Mouse (Mus musculus) stomach, embryonic 15.5 days (tissue): ENCODE data around the gene Ntan1. TPM values are rescaled to one million over a fixed set of nuclear protein-coding genes. Genes with fewer than 3 reads are reported as not detected.
"Not testable (repeated sequence)": the region's sequence is repeated elsewhere in the genome, so short reads cannot be mapped to it uniquely, and the experiment has no call there.

Source experiments
- ATAC-seq: fragments of 200-750 bp; cut with Nextera tagmentation; 2 replicates; pipeline ENCODE4 v1.8.0; 2017; ENCODE audit warnings: low read depth, moderate number of reproducible peaks, moderate TSS enrichment; ENCODE audit not compliant: insufficient read depth, low FRiP score
- H3K27ac ChIP-seq: fragments of 300-500 bp; sonication (generic); 2 replicates; pipeline ENCODE4 v1.5.1; 2015; ENCODE audit warnings: mild to moderate bottlenecking, inconsistent platforms
- H3K27me3 ChIP-seq: fragments of 300-500 bp; sonication (generic); replicated peaks from 2 replicates; pipeline ENCODE4 v1.6.1; 2015; ENCODE audit warnings: inconsistent platforms
- H3K36me3 ChIP-seq: fragments of 300-500 bp; sonication (generic); 2 replicates; pipeline ENCODE4 v1.6.1; 2015; ENCODE audit warnings: inconsistent platforms
- H3K4me1 ChIP-seq: fragments of 300-500 bp; sonication (generic); 2 replicates; pipeline ENCODE4 v1.6.1; 2015; ENCODE audit warnings: inconsistent platforms
- H3K4me2 ChIP-seq: fragments of 300-500 bp; sonication (generic); 2 replicates; pipeline ENCODE4 v1.6.1; 2015; ENCODE audit warnings: mild to moderate bottlenecking, inconsistent platforms
- H3K4me3 ChIP-seq: fragments of 300-500 bp; sonication (generic); replicated peaks from 2 replicates; pipeline ENCODE4 v1.5.1; 2015; ENCODE audit warnings: inconsistent platforms
- H3K9ac ChIP-seq: fragments of 300-500 bp; sonication (generic); 2 replicates; pipeline ENCODE4 v1.6.1; 2015; ENCODE audit warnings: inconsistent platforms
- H3K9me3 ChIP-seq: fragments of 300-500 bp; sonication (generic); 2 replicates; pipeline ENCODE4 v1.6.1; 2016; ENCODE audit warnings: inconsistent platforms
- WGBS: fragments of 180-500 bp; shearing (Covaris S2); methylation state at CpG from one replicate; pipeline ENCODE4 v1.1.7; 2015; 5-methylcytosine and 5-hydroxymethylcytosine counted together
- polyA plus RNA-seq: library from polyadenylated mRNA; unstranded; fragments of >200 nt; fragmentation: Nextera tagmentation; extraction: Ambion mirVana; gene quantifications from 2 replicates; pipeline ENCODE4 v1.2.1, GENCODE M21; 2015

Ntan1 gene
- 160 and 174 TPM in 2 replicates for polyA plus RNA-seq

DNA sequence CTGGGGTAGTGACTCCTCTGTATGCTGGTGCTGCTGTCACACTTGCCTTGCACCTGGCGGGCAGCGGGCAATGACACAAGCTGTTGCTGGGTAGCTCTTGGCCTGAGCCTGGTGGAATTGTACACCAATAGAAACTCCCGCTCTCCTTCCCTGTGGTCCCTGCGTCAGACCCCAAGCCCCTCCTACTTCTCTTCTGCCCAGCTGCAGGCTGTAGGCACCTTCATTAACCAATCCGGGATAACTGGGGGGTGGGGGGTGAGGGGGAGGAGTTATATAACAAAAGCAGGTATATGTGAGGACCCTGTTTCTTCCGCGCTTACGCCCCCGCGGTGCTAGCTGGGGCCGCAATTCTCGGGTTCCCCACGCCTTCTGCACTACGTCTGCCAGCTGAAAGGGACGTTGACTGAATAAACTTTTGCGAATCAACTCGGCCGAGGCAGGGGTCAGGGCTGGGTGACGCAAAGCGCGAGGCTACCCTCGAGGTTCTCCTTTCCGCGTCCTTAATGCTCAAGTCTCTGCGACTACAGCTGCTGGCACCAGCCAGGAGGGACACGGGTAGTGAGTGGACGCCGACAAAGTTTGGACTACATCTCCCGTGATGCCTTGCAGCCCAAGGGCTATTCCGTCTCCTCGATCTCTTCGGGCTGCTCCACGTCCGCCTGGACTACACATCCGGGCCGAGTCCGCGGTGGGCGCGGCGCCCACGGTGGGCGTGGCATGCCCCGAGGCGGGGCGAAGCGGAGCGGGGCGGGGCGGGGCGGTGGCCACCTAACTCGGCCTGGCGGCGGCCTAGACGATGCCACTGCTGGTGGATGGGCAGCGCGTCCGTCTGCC lies at the start of gene Ntan1:
Ntan1 (plus strand) TSS at position 286 of the 834 bp plus-strand sequence.
- WGBS: under 1% methylated on average over 55 of the region's 58 CpGs

DNA sequence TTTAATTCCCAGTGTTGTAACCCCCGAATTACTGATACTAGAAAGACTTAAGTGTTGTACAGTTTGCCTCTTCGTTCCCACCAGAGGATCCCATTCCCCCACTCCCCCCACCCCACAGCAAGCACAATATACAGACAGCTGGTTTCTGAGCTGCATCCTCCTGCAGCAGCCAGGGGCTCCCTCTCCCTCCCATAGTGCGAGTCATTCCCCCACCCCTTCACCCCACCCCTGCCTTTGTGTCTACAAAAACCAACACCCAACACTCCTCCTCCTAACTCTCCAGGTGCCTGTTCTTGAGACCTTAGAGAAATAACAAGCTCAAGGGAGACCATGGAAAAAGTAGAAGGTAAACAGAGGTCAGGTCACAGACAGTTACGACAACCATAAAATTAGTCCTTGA lies 47.0 kb upstream of the Ntan1 start:
- 63% methylated on average over 4 of the region's 4 CpGs for WGBS
- H3K27me3 ChIP-seq, H3K4me3 ChIP-seq, H3K36me3 ChIP-seq, H3K27ac ChIP-seq, H3K9ac ChIP-seq, H3K4me1 ChIP-seq, H3K4me2 ChIP-seq, H3K9me3 ChIP-seq, ATAC-seq: not testable (repeated sequence)

More for the DNA sequence above, at the start of gene Ntan1:
- Histone ChIP-seq H3K4me1 (peaks cover 4% of the 10 kb centered on the region), H3K27me3 (no peaks in the 10 kb centered on the region), H3K4me2 (peak within 1 kb of the TSS; percentile 81), H3K4me3 (peak within 1 kb of the TSS; percentile 90), H3K27ac (peak within 1 kb of the TSS; percentile 99), H3K36me3 (no peaks in the 10 kb centered on the region), H3K9ac (peak within 1 kb of the TSS; percentile 90), H3K9me3 (no peaks in the 10 kb centered on the region)
- peak; percentile 94 for ATAC-seq

DNA sequence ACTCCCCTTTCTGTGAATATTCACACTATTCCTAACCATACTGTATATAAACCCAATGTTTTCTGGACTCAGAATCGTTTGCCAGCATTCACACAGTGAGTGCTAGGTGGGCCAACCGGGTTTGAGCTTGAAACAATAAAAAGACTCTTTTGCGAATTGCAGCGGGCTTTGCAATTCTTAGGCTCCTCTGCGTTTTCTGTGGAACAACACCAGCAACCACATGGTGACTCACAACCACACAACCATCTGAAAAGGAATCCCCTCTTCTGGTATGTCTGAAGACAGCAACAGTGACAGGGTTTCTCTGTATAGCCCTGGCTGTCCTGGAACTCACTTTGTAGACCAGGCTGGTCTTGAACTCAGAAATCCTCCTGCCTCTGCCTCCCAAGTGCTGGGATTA lies 46.6 kb upstream of the Ntan1 start:
- H3K27ac ChIP-seq, H3K4me3 ChIP-seq, H3K9ac ChIP-seq, H3K27me3 ChIP-seq, H3K9me3 ChIP-seq, H3K36me3 ChIP-seq, ATAC-seq, H3K4me1 ChIP-seq, H3K4me2 ChIP-seq: not testable (repeated sequence)
- 82% methylated on average over 5 of the region's 5 CpGs for WGBS

DNA sequence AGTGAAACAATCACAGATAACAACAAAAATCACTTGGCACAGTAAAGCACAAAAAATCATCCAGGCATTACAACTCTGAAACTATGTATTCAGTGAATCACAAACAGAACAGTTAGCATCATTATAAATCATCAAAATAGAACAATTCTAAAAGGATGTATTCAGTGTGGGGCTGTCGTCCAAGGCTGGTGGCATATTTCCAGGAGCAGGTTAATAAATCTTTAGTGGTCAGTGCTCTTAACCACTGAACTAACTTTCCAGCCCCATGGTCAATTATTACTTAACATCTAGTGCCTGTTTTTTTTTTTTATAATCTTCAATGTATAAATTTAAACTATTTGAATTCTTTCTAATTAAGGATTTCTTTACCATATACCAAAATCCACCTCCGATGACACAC lies 44.6 kb upstream of the Ntan1 start:
- H3K4me1 ChIP-seq, H3K27me3 ChIP-seq, H3K4me3 ChIP-seq, H3K27ac ChIP-seq, H3K4me2 ChIP-seq, H3K36me3 ChIP-seq, H3K9me3 ChIP-seq, ATAC-seq, H3K9ac ChIP-seq: not testable (repeated sequence)
- WGBS: 64% methylated on average over 2 of the region's 2 CpGs

DNA sequence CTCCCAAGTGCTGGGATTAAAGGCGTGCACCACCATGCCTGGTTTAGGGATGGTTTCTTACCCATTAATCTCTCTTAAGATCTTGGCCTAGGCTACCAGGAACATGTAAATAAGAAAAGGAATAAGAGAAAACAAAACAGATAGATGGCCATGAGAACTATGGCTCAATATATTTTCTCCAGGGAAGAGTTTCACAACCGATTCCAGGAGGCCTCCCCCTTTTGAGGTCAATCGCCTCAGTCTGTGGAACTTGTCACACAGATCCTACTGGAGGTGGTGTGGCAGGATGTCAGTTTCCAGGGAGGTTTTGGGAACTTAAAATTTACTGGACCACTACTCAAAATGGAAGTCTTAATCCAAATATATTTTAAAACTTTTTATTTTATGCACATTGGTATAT lies 44.0 kb upstream of the Ntan1 start:
- H3K9ac ChIP-seq, H3K36me3 ChIP-seq, H3K4me2 ChIP-seq, H3K27me3 ChIP-seq, ATAC-seq, H3K27ac ChIP-seq, H3K4me1 ChIP-seq, H3K4me3 ChIP-seq, H3K9me3 ChIP-seq: not testable (repeated sequence)
- WGBS: 87% methylated on average over 3 of the region's 3 CpGs

DNA sequence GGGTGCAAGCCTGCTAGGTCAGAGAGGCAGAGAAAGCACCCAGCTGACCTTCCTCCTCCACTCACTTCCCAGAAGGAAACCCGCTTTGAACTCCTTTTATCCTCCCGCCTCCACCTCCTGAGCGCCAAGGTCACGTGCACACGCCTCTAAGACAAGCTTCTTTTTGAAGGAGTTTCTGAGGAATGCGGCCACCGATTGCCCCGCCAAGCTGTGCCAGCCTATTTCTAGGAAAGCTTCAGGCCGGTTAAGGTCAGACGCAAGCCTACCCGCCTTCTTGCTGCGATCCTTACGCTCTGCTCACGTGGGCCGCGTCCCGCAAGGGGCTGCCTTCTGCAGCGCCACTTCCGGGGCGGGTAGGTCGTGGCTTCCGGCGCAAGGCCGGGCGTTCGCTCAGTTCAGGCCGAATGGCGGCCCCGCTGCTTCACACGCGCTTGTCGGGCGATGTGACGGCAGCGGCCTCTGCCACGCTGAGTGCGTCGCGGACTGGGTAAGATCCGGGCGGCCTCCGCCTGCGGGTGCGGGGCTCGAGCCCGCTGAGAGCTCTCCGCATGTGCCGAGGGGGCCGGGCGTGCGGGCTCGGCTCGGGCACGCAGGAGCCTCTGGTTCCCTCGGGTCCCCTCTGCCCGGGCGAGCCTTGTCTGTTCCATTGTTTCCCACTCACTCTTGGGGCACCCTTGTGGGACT lies 38.1 kb upstream of the Ntan1 start, which contains the start of gene Rrn3:
Rrn3 (plus strand) TSS at position 356 of the 684 bp plus-strand sequence.
- H3K27ac ChIP-seq: peak within 1 kb of the TSS; percentile 84
- peaks cover 12% of the 10 kb centered on the region for H3K4me1 ChIP-seq
- peak within 1 kb of the TSS; percentile 70 for H3K4me3 ChIP-seq
- peak within 1 kb of the TSS; percentile 75 for H3K4me2 ChIP-seq
- no peaks in the 10 kb centered on the region for H3K27me3 ChIP-seq
- peaks cover 9% of the 10 kb centered on the region for H3K36me3 ChIP-seq
- under 1% methylated on average over 57 of the region's 57 CpGs for WGBS
- H3K9ac ChIP-seq: peak within 1 kb of the TSS; percentile 86
- no peaks in the 10 kb centered on the region for H3K9me3 ChIP-seq
- ATAC-seq: peak; percentile 97

DNA sequence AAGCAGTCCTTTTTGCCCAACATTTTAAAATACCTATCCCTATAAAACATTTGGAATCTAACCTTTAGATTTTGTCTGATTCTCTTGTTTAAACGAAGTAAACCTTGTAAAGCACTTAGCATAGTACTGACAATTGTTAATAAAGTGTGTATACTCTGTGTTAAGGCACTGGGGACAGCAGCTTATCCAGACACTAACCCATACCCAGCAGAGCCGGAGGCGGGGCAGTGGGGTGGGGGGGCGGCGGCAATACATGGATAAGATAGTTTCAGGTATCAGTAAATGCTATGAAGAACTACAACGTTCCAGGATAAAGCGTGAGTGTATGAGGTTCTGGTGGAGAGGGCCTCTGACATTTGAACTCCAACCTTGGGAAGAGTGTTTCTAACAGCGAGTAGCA lies 37.4 kb upstream of the Ntan1 start:
- no peak for ATAC-seq
- 25% methylated on average over 8 of the region's 8 CpGs for WGBS
- Histone ChIP-seq H3K9me3 (no peaks in the 10 kb centered on the region), H3K9ac (peak overlapping the region; percentile 86; the same call in 1 of the 2 replicates), H3K4me1 (peaks cover 12% of the 10 kb centered on the region), H3K4me2 (peak overlapping the region; percentile 75), H3K27me3 (no peaks in the 10 kb centered on the region), H3K27ac (peak overlapping the region; percentile 21; the same call in 1 of the 2 replicates), H3K4me3 (peak overlapping the region; percentile 70), H3K36me3 (peaks cover 14% of the 10 kb centered on the region)

DNA sequence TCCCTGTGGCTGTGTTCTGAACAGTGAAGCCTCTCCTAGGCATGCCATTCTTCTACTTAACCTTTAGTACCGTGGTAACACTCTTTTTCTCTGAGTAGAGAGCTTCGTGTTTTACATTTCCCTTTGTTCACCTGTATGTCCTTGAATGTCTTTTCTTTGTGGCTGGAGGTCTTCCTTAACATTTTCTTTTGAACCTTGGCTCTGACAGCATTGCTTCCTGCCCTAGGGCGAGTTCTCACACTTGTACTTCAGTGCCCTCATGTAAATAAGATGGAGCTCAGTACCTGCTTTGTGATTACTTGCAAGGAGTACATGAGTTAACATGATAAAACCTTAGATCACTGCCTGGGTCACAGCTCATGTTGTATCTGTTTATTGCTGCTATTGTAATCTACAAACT lies 32.7 kb upstream of the Ntan1 start:
- peaks cover 44% of the 10 kb centered on the region for H3K36me3 ChIP-seq
- WGBS: 82% methylated on average over 3 of the region's 3 CpGs

DNA sequence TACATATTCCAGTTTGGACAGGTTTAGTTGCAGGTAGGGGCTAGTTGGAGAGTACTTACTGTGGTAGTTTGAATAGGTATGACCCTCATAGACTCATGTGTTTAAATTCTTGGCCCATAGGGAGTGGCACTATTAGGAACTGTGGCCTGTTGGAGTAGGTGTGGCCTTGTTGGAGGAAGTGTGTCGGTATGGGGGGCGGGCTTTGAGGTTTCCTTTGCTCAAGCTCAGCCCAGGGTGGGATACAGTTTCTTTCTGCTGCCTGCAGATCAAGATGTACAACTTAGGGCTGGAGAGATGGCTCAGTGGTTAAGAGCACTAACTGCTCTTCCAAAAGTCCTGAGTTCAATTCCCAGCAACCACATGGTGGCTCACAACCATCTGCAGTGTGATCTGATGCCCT lies 25.2 kb upstream of the Ntan1 start:
- not testable (repeated sequence) for H3K9ac ChIP-seq, H3K4me3 ChIP-seq, H3K4me1 ChIP-seq, ATAC-seq, H3K9me3 ChIP-seq, H3K27ac ChIP-seq, H3K27me3 ChIP-seq, H3K4me2 ChIP-seq
- peaks cover 48% of the 10 kb centered on the region for H3K36me3 ChIP-seq
- WGBS: 94% methylated on average over 2 of the region's 2 CpGs

More for the DNA sequence above, 32.7 kb upstream of the Ntan1 start:
- H3K4me3 ChIP-seq: no peak overlapping the region
- H3K27me3 ChIP-seq: no peaks in the 10 kb centered on the region
- peaks cover 5% of the 10 kb centered on the region for H3K4me1 ChIP-seq
- H3K9ac ChIP-seq: no peak overlapping the region
- no peak overlapping the region for H3K4me2 ChIP-seq
- ATAC-seq: no peak
- no peaks in the 10 kb centered on the region for H3K9me3 ChIP-seq
- no peak overlapping the region for H3K27ac ChIP-seq

DNA sequence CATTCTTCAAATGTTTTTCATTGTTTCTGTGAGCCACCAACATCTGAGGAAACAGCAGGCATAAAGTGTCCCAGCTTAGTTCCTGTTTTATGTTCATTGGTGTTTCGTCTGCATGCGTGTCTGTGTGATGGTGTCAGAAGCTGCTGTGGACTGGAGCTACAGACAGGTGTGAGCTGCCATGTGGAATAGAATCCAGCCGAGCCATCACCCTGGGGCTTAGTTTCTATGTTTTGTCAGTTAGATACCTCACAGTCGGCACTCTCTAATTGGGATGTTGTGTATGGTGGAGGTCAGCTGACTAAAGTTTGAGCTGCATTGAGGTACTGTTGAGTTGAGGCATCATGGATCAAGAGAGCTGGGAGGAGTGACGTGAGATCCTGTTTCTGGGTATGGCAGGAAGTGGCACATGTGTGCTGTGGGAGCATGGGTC lies 21.9 kb upstream of the Ntan1 start:
- Histone ChIP-seq H3K9ac (no peak overlapping the region), H3K4me3 (no peak overlapping the region), H3K4me2 (no peak overlapping the region), H3K9me3 (no peaks in the 10 kb centered on the region), H3K36me3 (peaks cover 58% of the 10 kb centered on the region), H3K4me1 (no peaks in the 10 kb centered on the region), H3K27ac (no peak overlapping the region), H3K27me3 (no peaks in the 10 kb centered on the region)
- no peak for ATAC-seq
- 94% methylated on average over 5 of the region's 5 CpGs for WGBS

DNA sequence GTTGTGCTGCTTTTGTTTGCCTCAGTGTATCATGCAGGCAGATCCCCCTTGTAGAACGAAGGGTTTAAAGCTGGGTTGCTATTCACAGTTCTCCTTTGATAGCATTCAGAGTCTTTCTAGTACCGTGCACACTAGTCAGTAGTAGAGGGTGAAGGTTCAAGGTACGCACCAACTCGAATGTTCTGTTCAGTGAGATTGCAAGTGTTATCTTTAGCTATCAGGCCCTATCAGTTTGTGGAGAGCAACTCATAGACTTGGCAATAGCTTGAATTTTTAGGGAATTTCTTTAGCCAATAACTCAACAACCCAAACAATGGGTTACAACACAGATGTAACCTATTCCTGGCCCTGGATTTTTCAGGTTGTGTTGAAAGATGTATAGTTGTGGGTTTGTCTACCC lies 17.4 kb upstream of the Ntan1 start:
- Histone ChIP-seq H3K4me1 (no peaks in the 10 kb centered on the region), H3K9ac (no peak overlapping the region), H3K4me3 (no peak overlapping the region), H3K27me3 (no peaks in the 10 kb centered on the region), H3K36me3 (peaks cover 51% of the 10 kb centered on the region), H3K27ac (no peak overlapping the region), H3K9me3 (no peaks in the 10 kb centered on the region), H3K4me2 (no peak overlapping the region)
- ATAC-seq: no peak
- WGBS: 91% methylated on average over 4 of the region's 4 CpGs

DNA sequence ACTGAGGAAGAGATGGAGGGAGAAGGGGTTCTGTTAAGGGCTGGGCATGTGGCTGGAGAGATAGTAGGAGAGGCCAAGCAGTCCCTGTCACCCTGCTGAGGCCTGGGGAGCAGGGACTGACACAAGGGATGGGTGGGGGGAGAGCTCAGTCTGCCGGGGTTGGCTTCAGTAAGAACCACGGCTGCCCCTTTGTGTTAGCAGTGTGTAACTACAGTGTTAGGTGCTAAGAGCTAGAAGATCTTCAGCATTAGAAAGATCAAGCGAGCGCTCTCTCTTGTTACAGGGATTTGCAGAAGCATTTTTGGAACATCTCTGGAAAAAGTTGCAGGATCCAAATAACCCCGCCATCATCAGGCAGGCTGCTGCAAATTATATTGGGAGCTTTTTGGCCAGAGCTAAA lies 14.0 kb upstream of the Ntan1 start:
- H3K9me3 ChIP-seq: no peaks in the 10 kb centered on the region
- no peak overlapping the region for H3K4me2 ChIP-seq
- no peak overlapping the region for H3K9ac ChIP-seq
- ATAC-seq: no peak
- peaks cover 55% of the 10 kb centered on the region for H3K36me3 ChIP-seq
- no peak overlapping the region for H3K4me3 ChIP-seq
- no peaks in the 10 kb centered on the region for H3K4me1 ChIP-seq
- no peaks in the 10 kb centered on the region for H3K27me3 ChIP-seq
- WGBS: 85% methylated on average over 5 of the region's 5 CpGs
- H3K27ac ChIP-seq: no peak overlapping the region
